Mouse (Mus musculus): ENCODE data around the gene Hoxa2. TPM values are rescaled to one million over a fixed set of nuclear protein-coding genes. Genes with fewer than 3 reads are reported as not detected.

The Hoxa2 gene
- total RNA-seq, 2 experiments from 2014 or later, result not detected

DNA sequence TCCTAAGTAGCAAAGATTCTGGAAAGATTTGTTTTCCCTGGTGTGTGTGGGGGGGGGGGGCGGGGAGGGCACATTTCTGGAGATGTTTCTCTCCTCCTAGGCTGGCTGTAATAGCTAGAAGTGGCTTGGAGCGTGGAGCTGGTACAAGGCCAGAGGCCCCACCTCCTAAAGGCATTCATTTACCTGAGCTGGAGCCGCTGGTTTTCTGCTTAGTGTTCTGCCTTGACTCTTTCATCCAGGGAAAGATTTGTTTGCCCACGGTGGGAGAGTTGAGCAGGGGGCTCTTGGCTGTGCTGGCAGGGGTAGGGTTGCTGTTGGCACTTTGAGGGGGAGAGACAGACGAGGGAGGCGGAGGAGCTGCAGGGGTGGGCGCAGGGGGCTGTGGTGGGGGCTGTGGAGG lies 7.3 kb upstream of the Hoxa2 start:
- TF ChIP-seq CTCF (conservative IDR thresholded peaks at IDR 0.05), result no peak
- Histone ChIP-seq H3K4me3 (no peak overlapping the region), H3K27ac (no peak overlapping the region)
- no peak for DNase-seq (ENCODE audit: low spot score in 2 of 2)

DNA sequence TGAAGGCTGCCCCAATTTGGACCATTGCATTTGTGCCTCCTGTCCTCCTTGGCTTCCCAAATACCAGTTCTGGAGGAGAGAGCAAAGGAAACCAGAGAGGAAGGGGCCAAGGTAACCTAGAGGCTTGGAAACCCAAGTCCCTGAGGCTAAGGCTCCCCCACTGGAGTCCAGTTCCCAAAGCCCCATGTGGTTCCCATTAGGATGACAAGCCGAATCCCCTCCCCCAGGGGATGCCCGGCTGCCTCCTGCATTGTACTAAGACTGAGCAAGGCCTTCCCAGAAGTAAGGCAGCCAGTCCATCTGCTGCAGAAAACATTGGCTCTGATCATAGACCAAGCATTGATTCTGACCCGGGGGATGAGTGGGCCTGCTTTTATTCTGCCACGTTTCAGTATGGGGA lies 6.7 kb upstream of the Hoxa2 start:
- H3K4me3 ChIP-seq, result no peak overlapping the region
- no peak for TF ChIP-seq CTCF (conservative IDR thresholded peaks at IDR 0.05)
- no peak for DNase-seq (ENCODE audit: low spot score in 2 of 2)
- H3K27ac ChIP-seq, result no peak overlapping the region

DNA sequence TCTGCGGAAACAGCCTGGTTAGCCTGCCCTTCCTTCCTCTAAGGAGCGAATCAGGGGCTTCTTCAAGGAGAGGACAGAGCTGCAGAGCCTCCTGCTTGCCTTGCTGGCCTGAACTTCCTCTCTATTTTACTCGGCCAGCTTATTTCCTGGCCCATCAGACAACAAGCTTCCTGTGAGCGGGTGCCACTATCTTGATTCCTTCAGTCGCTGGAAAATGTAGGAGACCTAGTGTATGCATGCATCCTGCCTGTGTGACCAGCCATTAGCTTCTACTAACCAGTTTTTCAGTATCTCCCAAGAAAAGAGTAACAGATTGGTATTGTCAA lies 6.2 kb upstream of the Hoxa2 start:
- Histone ChIP-seq H3K27ac (no peak overlapping the region), H3K4me3 (no peak overlapping the region)
- DNase-seq (ENCODE audit: low spot score in 2 of 2), result no peak
- no peak for TF ChIP-seq CTCF (conservative IDR thresholded peaks at IDR 0.05)

DNA sequence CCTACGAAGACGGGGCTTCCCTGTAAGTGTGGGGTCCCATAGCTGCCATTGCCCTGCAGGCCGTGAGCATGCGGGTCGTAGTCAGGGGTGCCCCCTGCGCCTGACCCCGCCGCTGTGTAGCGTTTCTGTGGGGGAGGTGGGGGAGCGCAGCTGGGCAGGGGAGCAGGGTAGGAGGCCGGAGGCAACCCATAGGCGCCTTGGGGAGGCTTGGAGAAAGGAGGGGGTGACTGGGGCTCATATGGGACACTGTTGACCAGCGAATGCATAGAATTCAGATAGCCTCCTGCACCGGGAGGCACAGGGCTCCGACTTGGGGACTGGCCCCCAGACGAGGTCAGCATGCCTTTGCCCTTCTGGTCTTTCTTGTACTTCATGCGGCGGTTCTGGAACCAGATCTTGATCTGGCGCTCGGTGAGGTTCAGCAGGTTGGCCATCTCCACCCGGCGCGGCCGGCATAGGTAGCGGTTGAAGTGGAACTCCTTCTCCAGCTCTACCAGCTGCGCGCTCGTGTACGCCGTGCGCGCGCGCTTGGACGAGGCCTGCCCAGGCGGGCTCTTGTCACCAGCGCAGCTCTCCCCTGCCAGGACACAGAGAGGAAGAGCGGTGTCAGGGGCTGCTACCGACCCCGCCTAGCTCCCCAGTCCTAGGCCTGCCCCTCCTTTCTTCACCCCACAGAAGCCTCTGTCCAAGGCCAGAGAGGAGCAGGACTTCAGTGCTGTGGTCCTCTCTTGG lies 5.7 kb upstream of the Hoxa2 start:
- DNase-seq (ENCODE audit: low spot score in 2 of 2), result no peak
- H3K4me3 ChIP-seq, result no peak overlapping the region
- TF ChIP-seq CTCF (conservative IDR thresholded peaks at IDR 0.05), result no peak
- no peak overlapping the region for H3K27ac ChIP-seq

DNA sequence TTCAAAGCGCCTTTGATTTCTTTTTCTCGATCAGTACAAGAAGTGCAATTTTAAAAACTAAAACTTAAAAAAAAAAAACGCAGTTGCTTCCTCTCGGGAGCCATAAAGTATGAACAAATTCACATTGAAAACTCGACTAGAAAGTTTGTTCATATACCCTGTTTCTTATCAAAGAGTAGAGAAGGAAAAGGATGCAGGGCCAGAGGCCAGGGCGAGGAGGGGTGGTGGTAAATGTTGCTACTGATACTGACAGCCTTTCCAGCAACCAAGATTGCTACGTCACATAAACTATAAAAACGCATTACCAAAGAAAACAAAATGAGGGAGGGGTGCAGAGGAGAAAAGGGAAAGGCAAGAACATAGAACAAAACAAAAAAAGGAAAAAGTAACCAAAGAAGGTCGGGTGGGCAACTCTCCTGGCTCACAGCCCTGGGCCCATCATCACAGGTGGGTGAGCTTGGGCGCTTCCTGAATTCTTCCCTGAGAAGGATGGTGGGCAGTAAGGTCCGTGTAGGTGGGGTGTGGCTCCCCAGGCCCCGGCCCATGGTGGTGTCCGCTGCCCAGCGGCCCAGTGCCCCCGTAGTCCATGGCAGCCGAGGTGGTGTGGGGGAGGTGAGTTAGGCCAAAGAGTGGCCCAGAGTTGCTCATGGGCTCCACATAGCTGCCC lies 5.0 kb upstream of the Hoxa2 start:
- no peak overlapping the region for H3K4me3 ChIP-seq
- H3K27ac ChIP-seq, result no peak overlapping the region
- DNase-seq (ENCODE audit: low spot score in 2 of 2), result no peak
- TF ChIP-seq CTCF (conservative IDR thresholded peaks at IDR 0.05), result no peak

DNA sequence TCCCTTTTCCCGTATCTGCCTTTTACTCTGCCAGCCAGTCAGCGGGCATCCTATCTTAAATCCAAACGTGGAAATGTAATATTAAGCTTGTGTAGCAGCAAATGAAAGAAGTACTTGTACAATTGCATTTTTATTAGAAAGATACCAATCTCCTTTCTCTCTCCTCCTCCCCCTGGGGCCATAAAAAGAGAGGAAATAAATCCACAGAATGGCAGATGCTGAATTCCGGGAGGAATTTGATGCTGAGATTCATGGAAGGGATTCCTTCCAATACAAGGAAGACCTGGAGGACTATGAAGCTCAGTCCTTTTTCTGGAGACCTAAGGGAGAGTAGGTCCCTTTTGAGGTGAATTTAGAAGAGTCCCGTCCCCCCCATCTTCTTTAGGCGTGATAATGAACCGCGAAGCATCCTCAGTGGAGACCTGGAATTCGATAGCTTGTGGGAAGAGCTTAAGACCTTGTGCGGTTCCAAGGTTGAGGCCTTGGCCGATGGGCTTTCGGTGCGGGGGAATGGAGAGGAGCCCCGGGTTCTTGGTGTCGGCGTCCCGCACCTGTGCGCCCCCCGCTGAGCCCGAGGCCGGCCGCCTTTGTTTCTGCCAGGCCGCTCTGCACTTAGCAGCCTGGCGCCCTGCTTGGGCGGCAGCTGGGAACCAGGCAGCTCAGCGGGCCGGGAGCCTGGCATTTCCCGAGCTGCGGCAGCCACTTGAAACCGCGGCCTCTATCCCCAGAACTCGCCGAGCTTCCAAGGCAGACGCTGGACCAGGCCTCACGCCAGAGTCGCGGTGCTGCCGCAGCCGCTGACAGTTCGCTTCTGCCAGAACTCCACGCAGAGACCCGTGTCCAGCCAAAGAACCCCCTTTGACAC lies 3.8 kb upstream of the Hoxa2 start:
- DNase-seq (ENCODE audit: low spot score in 2 of 2), result no peak
- no peak for TF ChIP-seq CTCF (conservative IDR thresholded peaks at IDR 0.05)
- Histone ChIP-seq H3K27ac (no peak overlapping the region), H3K4me3 (no peak overlapping the region)

DNA sequence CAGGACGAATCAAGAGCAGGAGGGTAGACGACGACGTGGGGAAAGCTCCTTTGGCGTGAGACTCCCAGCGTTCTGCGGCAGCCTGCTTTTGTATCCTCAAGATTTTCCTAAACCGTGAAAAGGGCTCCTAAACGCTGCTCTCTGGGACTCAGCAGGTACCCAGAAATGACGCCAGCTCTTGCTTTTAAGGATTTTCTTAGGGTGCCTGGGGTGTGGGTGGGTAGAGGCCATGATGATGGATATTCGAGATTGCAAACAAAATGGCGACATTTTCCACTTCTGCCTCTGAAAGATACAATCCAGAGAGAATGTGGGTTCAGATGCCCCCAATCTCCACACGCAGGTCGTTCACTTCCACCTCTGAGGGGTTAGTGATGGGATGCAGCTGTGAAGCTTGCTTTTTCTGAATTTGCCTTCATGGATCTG lies 3.1 kb upstream of the Hoxa2 start:
- no peak for TF ChIP-seq CTCF (conservative IDR thresholded peaks at IDR 0.05)
- DNase-seq (ENCODE audit: low spot score in 2 of 2), result no peak
- H3K27ac ChIP-seq, result no peak overlapping the region
- H3K4me3 ChIP-seq, result no peak overlapping the region

DNA sequence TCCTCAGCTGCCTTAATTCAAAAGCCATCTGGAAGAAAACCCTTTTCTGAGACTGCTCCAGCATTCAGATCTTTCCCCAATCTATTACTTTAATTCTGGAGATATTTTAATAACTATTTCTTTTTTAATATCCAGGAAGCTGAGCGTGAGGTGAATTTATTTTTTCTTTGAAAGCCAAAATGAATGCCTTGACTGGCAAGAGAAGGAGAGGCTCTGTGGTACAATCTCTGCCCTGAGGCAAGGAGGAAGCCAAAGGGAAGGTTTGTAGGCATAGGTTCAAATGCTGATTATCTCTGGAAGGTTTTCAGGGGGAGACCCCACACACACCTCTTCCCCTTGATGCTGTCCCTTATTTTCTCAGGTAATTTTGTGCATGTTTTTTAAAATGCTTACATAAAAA lies 2.5 kb upstream of the Hoxa2 start:
- no peak overlapping the region for H3K27ac ChIP-seq
- no peak overlapping the region for H3K4me3 ChIP-seq
- no peak for TF ChIP-seq CTCF (conservative IDR thresholded peaks at IDR 0.05)
- no peak for DNase-seq (ENCODE audit: low spot score in 2 of 2)

DNA sequence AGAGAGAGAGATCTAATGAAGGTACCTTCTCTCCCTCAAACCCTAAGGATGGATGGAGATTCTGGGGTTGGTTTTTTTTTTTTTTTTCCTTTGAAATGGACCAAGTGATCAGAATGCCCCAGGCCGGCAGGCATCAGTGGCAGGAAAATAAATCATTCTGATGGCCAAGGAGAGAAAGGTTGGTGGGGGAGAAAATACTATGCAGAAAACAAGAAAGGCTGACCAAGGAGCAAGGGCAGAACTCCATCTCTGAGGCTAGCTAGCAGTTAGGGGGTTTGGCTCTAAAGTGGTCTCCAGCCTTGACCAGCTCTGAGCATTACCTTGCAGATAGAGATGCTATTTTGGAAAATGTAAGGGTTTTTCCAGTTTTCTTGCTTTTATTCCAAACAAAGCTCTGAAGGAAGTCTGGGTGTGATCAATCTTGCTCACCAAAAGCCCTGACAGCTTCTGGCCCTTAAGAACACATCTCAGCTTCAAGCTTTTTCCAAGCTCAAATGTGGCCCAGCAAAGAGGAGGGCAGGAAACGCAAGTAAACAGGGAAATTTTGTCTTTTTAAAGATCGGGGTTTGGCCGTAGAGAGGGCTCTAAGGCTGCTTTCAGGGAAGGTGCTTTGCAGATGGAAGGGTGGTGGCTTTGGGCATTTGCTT lies 1.9 kb upstream of the Hoxa2 start:
- Histone ChIP-seq H3K27ac (no peak overlapping the region), H3K4me3 (no peak overlapping the region)
- DNase-seq (ENCODE audit: low spot score in 2 of 2), result no peak
- no peak for TF ChIP-seq CTCF (conservative IDR thresholded peaks at IDR 0.05)

DNA sequence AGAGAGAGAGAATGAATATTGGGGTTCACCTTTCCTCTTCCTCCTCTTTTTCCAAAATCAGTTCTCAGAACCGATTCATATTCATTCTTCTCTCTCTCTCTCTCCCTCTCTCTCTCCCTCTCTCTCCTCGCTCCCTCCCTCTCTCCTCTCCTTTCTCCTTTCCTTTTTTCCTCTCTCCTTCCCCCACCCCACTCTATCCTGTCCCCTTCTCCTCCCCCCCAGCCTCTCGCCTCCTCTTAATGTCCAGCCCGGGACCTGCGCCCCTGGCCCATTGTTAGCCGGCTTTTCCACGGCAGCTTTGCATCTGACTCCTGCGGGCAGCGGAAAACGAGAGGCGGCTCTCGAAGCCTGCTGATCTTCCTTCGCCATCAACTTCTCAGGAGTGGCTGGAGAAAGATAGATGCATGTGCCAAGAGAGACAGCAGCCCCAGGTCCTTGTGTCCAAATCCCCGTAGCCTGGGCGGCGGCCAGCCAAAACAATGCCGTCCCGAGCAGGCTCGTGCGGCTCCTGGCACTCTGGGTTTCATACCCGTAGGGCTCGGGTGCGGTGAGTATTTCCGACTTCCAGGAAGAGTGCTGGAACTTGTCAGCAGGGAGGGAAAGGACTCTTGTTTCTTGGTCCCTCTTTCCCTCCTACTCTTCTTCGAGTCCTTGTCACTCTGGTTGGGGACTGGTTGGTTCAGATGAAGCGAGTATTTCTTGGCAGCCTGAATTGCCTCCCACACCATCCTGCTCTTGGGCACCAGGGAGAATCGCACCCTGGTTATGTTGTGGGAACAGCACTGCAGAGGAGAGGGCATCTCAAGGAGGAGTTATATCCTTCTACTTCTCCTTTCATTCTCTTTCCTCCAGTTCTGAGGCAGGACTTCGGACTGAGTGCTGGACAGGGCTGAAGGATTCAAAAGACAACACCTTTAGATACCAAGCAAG lies 1.1 kb upstream of the Hoxa2 start:
- DNase-seq (ENCODE audit: low spot score in 2 of 2), result no peak
- Histone ChIP-seq H3K4me3 (no peak overlapping the region), H3K27ac (no peak overlapping the region)
- TF ChIP-seq CTCF (conservative IDR thresholded peaks at IDR 0.05), result no peak

DNA sequence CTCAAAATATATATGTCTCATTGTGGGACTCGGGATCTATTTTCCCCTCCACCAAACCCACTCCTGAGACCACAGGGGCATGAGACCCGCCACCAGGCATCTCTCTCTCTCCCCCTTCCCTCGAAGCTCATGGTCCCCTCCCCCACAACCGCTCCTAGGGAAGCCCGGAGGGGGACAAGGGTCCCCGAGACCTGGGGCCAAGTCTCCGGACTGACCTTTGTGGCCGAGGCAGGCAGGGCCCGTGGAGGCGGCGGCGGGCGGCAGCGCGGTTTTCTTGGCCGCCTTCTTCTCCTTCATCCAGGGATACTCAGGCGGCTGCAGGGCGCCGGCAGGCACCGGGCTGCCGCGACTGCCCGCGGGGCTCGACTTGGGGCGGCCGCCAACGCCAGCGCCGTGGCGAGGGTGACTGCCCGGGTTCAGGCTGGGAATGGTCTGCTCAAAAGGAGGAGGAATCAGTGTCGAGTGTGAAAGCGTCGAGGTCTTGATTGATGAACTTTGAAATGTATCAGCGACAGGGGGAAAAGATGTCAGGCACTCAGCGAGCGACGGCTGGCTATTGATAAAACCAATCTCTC lies 493 bp downstream of the Hoxa2 start:
- DNase-seq (ENCODE audit: low spot score in 2 of 2), result no peak
- no peak overlapping the region for H3K27ac ChIP-seq
- no peak overlapping the region for H3K4me3 ChIP-seq
- no peak for TF ChIP-seq CTCF (conservative IDR thresholded peaks at IDR 0.05)

All from layer of hippocampus, adult 2 months (tissue).